Mouse (Mus musculus) lung, embryonic 16.5 days (tissue): ENCODE data around the gene Gk5. TPM values are rescaled to one million over a fixed set of nuclear protein-coding genes. Genes with fewer than 3 reads are reported as not detected.
A peak's percentile ranks its signal among the peaks of the same experiment; 100 is the strongest.
"Not testable (repeated sequence)": the region's sequence is repeated elsewhere in the genome, so short reads cannot be mapped to it uniquely, and the experiment has no call there.

Experiments used
- ATAC-seq: fragments of 200-750 bp; cut with Nextera tagmentation; 2 replicates; pipeline ENCODE4 v1.8.0; 2017; ENCODE audit warnings: low read depth, mild to moderate bottlenecking, moderate library complexity
- H3K27ac ChIP-seq: fragments of 300-500 bp; sonication (generic); 2 replicates; pipeline ENCODE4 v1.5.1; 2014; ENCODE audit warnings: mild to moderate bottlenecking, control low read depth, low read length
- H3K27me3 ChIP-seq: fragments of 300-500 bp; sonication (generic); 2 replicates; pipeline ENCODE4 v1.6.1; 2014; ENCODE audit warnings: low read depth, low read length, mixed read lengths; ENCODE audit not compliant: control insufficient read depth, insufficient read depth
- H3K36me3 ChIP-seq: fragments of 300-500 bp; sonication (generic); 2 replicates; pipeline ENCODE4 v1.6.1; 2014; ENCODE audit warnings: low read length; ENCODE audit not compliant: control insufficient read depth, insufficient read depth
- H3K4me1 ChIP-seq: fragments of 300-500 bp; sonication (generic); replicated peaks from 2 replicates; pipeline ENCODE4 v1.6.1; 2014; ENCODE audit warnings: low read length, mixed read lengths; ENCODE audit not compliant: control insufficient read depth, insufficient read depth
- H3K4me2 ChIP-seq: fragments of 300-500 bp; sonication (generic); 2 replicates; pipeline ENCODE4 v1.6.1; 2014; ENCODE audit warnings: low read depth, low read length, control low read depth
- H3K4me3 ChIP-seq: fragments of 300-500 bp; sonication (generic); 2 replicates; pipeline ENCODE4 v1.5.1; 2014; ENCODE audit warnings: mild to moderate bottlenecking, low read length, control low read depth
- H3K9ac ChIP-seq: fragments of 300-500 bp; sonication (generic); 2 replicates; pipeline ENCODE4 v1.6.1; 2014; ENCODE audit warnings: low read length, control low read depth
- H3K9me3 ChIP-seq: fragments of 300-500 bp; sonication (generic); 2 replicates; pipeline ENCODE4 v1.6.1; 2016; ENCODE audit warnings: low read length; ENCODE audit not compliant: control insufficient read depth
- WGBS: fragments of 180-500 bp; shearing (Covaris S2); extraction: QIAGEN DNeasy Blood & Tissue Kit; methylation state at CpG from one replicate; pipeline ENCODE4 v1.1.7; 2014; 5-methylcytosine and 5-hydroxymethylcytosine counted together
- polyA plus RNA-seq: library from polyadenylated mRNA; unstranded; fragments of >200 nt; fragmentation: Nextera tagmentation; extraction: Ambion mirVana; gene quantifications from 2 replicates; pipeline ENCODE4 v1.2.1, GENCODE M21; 2015

Gene Gk5
- 3.3 and 3.7 TPM in 2 replicates for polyA plus RNA-seq

GRCm38 (mm10) chr9:96118861-96119772, at the start of gene Gk5:
Gene Gk5 (plus strand): TSS chr9:96119362.
- H3K4me2 ChIP-seq: peak within 1 kb of the TSS; percentile 68
- under 1% methylated on average over 55 of the region's 76 CpGs for WGBS
- no peaks in the 10 kb centered on the region for H3K36me3 ChIP-seq
- H3K27me3 ChIP-seq: no peaks in the 10 kb centered on the region
- no peaks in the 10 kb centered on the region for H3K9me3 ChIP-seq
- ATAC-seq: peak; percentile 100
- H3K27ac ChIP-seq: 0 out of 2 replicates have a peak within 1 kb of the TSS, but pooled peaks have one; percentile 4
- peak within 1 kb of the TSS; percentile 79 for H3K4me3 ChIP-seq
- peaks cover 4% of the 10 kb centered on the region; the same call in 1 of the 2 replicates for H3K4me1 ChIP-seq
- H3K9ac ChIP-seq: peak within 1 kb of the TSS; percentile 81

DNA sequence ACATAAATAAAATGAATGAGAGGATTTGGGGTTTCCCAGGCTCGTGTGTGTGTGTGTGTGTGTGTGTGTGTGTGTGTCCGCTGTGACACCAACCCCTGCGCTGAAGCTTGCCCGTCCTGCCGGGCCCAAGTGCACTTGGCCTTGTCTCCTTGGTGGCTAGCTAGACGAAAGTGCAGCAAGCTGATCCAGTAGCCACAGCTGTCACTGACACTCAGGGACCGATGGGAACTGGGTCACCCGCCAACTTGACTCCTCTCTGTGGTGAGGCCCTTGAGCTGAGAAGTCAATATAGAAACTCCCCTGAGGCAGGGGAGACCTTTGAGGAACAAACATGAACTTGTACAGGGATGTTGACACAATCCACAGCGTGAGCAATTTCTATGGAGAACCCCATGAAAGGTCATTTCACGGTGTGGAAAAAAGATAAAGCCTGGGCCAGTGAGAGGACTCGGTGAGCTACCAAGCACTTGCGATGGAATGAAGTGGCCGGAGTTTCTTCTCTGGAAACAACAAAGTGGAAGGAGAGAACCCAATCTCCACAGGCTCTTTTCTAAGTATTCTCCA, 40.3 kb upstream of the Gk5 start:
- no peak overlapping the region for H3K4me2 ChIP-seq
- no peak overlapping the region for H3K4me3 ChIP-seq
- H3K27ac ChIP-seq: no peak overlapping the region
- H3K27me3 ChIP-seq: no peaks in the 10 kb centered on the region
- ATAC-seq: 0 out of 2 replicates have a peak, but pooled peaks have one; percentile 7
- no peaks in the 10 kb centered on the region for H3K36me3 ChIP-seq
- H3K9ac ChIP-seq: no peak overlapping the region
- 65% methylated on average over 13 of the region's 13 CpGs for whole genome bisulfite sequencing
- no peaks in the 10 kb centered on the region for H3K9me3 ChIP-seq
- H3K4me1 ChIP-seq: no peaks in the 10 kb centered on the region

- Histone ChIP-seq H3K4me2 (no peak overlapping the region), H3K36me3 (no peaks in the 10 kb centered on the region), H3K9me3 (no peaks in the 10 kb centered on the region), H3K27ac (no peak overlapping the region), H3K9ac (no peak overlapping the region), H3K27me3 (no peaks in the 10 kb centered on the region), H3K4me3 (no peak overlapping the region), H3K4me1 (no peaks in the 10 kb centered on the region)
- no peak for ATAC-seq
- 77% methylated on average over 6 of the region's 6 CpGs for WGBS
These were observed 33.9 kb upstream of the Gk5 start for GRCm38 (mm10) chr9:96085293-96085692.

DNA sequence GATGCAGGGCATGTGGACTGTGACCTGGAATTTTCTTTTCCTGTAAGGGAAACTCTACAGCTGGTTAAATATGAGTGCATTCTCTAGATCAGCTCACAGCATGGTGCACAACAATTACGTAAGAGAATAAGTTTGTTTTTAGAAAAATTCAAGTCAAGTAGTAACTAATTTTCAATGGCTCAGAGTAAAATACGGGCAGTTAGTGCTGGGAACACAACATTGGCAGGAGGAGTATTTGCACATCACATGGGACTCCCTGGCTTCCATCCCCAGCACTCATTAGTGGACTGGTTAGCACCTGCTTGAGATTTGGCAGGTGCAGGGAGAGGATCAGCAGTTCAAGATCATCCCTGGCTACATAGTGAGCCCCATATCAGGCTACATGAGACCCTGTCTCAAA, 31.5 kb upstream of the Gk5 start:
- WGBS: 82% methylated on average over 2 of the region's 2 CpGs
- no peak for ATAC-seq

GRCm38 (mm10) chr9:96088456-96088855, 30.7 kb upstream of the Gk5 start:
- H3K36me3 ChIP-seq, H3K4me2 ChIP-seq: not testable (repeated sequence)
- 81% methylated on average over 3 of the region's 3 CpGs for WGBS

More for the DNA sequence above, 31.5 kb upstream of the Gk5 start:
- H3K9me3 ChIP-seq: no peaks in the 10 kb centered on the region
- H3K27me3 ChIP-seq: no peaks in the 10 kb centered on the region
- H3K4me2 ChIP-seq: no peak overlapping the region
- no peak overlapping the region for H3K27ac ChIP-seq
- no peaks in the 10 kb centered on the region for H3K36me3 ChIP-seq
- no peak overlapping the region for H3K9ac ChIP-seq
- H3K4me1 ChIP-seq: no peaks in the 10 kb centered on the region
- no peak overlapping the region for H3K4me3 ChIP-seq

GRCm38 (mm10) chr9:96092637-96093036, 26.5 kb upstream of the Gk5 start:
- H3K4me3 ChIP-seq, H3K27me3 ChIP-seq, H3K4me2 ChIP-seq, H3K9ac ChIP-seq, H3K36me3 ChIP-seq, H3K27ac ChIP-seq, ATAC-seq, H3K9me3 ChIP-seq, H3K4me1 ChIP-seq: not testable (repeated sequence)
- WGBS: 91% methylated on average over 10 of the region's 10 CpGs

More at GRCm38 (mm10) chr9:96088456-96088855, 30.7 kb upstream of the Gk5 start:
- not testable (repeated sequence) for H3K4me1 ChIP-seq, H3K27me3 ChIP-seq, ATAC-seq, H3K9ac ChIP-seq, H3K4me3 ChIP-seq, H3K27ac ChIP-seq, H3K9me3 ChIP-seq

- Histone ChIP-seq H3K4me3 (no peak overlapping the region), H3K36me3 (no peaks in the 10 kb centered on the region), H3K27ac (no peak overlapping the region), H3K4me2 (no peak overlapping the region), H3K9me3 (peaks cover 5% of the 10 kb centered on the region; the same call in 1 of the 2 replicates), H3K27me3 (no peaks in the 10 kb centered on the region), H3K4me1 (no peaks in the 10 kb centered on the region), H3K9ac (no peak overlapping the region)
- ATAC-seq: no peak
- 88% methylated on average over 1 of the region's 1 CpGs for WGBS
These were observed 25.9 kb upstream of the Gk5 start for GRCm38 (mm10) chr9:96093221-96093620.

DNA sequence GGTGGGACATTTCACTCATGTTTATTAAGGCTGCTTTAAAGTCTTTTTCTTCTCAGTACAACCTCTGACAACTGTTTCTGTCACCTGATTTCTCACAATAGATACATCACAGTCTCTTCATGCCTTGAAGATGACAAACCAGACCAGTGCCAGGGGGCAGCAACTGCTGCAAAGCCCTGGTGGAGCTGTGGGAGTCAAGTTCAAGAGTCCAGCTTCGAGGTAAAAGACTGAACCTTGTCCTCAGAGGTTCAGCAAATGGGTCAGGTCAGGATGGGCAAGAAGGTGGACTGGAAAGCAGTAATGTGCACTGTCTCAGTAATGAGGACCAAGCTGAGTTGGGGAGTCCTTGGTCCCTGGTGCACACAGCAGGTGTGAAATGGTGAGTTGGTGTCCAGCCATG, 24.8 kb upstream of the Gk5 start:
- WGBS: 38% methylated on average over 1 of the region's 1 CpGs
- no peaks in the 10 kb centered on the region for H3K27me3 ChIP-seq
- ATAC-seq: no peak

DNA sequence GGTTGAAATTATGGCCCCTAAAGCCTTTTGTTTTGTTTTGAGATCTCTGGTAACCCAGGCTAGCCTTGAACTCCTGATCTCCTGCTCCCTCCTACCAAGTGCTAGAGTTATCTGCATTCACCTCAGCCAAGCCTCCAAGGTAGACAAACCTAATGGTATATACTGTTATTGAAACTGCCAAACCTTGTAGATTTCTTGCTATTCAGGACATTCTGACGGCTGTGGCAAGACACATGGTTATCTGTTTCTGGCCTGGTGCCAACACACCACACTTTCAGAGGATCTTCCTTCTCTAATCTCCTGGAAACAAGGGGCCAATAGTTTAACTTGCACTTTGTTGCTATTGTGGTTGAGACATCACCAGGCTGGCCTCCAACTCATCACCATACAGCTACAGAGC, 24.0 kb upstream of the Gk5 start:
- Histone ChIP-seq H3K27me3 (no peaks in the 10 kb centered on the region), H3K27ac (no peak overlapping the region)
- 45% methylated on average over 1 of the region's 1 CpGs for WGBS

More for the DNA sequence above, 24.8 kb upstream of the Gk5 start:
- Histone ChIP-seq H3K9me3 (peaks cover 8% of the 10 kb centered on the region), H3K4me2 (no peak overlapping the region), H3K36me3 (no peaks in the 10 kb centered on the region), H3K27ac (no peak overlapping the region), H3K4me1 (no peaks in the 10 kb centered on the region), H3K9ac (no peak overlapping the region), H3K4me3 (no peak overlapping the region)

More for the DNA sequence above, 24.0 kb upstream of the Gk5 start:
- H3K9me3 ChIP-seq: peaks cover 16% of the 10 kb centered on the region
- ATAC-seq: no peak
- no peak overlapping the region for H3K4me3 ChIP-seq
- H3K36me3 ChIP-seq: no peaks in the 10 kb centered on the region
- no peaks in the 10 kb centered on the region for H3K4me1 ChIP-seq
- H3K9ac ChIP-seq: no peak overlapping the region
- H3K4me2 ChIP-seq: no peak overlapping the region
